In the genomic region with DNA sequence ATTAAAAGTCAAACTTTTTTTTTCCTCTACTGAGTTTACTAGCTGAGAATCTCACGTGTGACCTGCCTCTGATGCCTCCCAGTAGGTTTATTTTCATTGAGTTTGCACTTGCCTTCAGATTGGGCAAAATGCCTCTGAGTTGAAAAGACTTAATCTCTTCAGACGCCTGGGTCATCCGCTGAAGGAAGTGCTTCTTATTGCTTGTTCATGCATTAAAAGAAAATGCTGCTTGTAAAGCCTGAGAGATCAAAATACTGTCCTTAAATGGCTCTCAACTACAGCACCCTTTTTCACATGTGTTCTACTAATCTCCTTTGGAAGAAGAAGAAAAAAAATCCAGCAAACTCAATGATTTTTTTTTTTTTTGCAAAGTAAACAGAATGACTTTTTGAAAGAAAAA, we compare ENCODE assay signal across 15 mouse cellular contexts.
DNase-seq lines count a peak whose midpoint lies in the region; ATAC-seq and TF ChIP-seq lines count a peak whose summit lies in the region.
"Had no signal": no experiment of that assay in that cellular context is flagged by ENCODE, and none has a peak within 500 bp of the region (broad histone marks: within the 10 kb centered on the region; RNA-seq: fewer than 3 reads in every experiment).

No protein-coding gene starts in this region.

- H3K9me3 ChIP-seq in lung, embryonic 14.5 days (ENCODE audit: low read depth, low read length): no peaks in the 10 kb centered on the region
- H3K9me3 ChIP-seq: G1E; midbrain, embryonic 10.5 days had no signal

- no peaks in the 10 kb centered on the region for H3K4me1 ChIP-seq in lung, embryonic 14.5 days (ENCODE audit: insufficient read depth)
- H3K4me1 ChIP-seq in lung, adult 2 months (ENCODE audit: control insufficient read depth, insufficient read depth, low read length): no peaks in the 10 kb centered on the region

- H3K27ac ChIP-seq in lung, embryonic 14.5 days (ENCODE audit: low read depth): peak overlapping the region; percentile 24; the same call in 1 of the 2 replicates
- H3K27ac ChIP-seq: heart, adult 2 months; midbrain, embryonic 10.5 days had no signal

- TF ChIP-seq POLR2A in lung, adult 2 months (IDR thresholded peaks at IDR 0.05; ENCODE audit: borderline replicate concordance, extremely low read depth, low read depth, low read length): no peak

- peak; percentile 1 for DNase-seq in heart, adult 8-10 months (ENCODE audit: low spot score)
- DNase-seq in heart, adult 9 months (ENCODE audit: low spot score in 2 of 2): no peak
- peak; percentile 21 for DNase-seq in lung, embryonic 14.5 days
- no peak for DNase-seq in lung, adult 2 months
- peak; percentile 79 for DNase-seq in Muller cell, postnatal 12 days (ENCODE audit: inconsistent ontology term)
- peak; percentile 58 for DNase-seq in retina, embryonic 14.5 days (ENCODE audit: low spot score)
- no peak for DNase-seq in natural killer cell, adult 2 months (ENCODE audit: low spot score in 2 of 2)
- DNase-seq: cerebellum, adult 8-10 months; liver; liver, postnatal 0 days had no signal

- no peaks in the 10 kb centered on the region for H3K36me3 ChIP-seq in lung, embryonic 14.5 days (ENCODE audit: insufficient read depth)
- H3K36me3 ChIP-seq: G1E; midbrain, embryonic 10.5 days had no signal

- H3K4me2 ChIP-seq in lung, embryonic 14.5 days: no peak overlapping the region

- H3K9ac ChIP-seq in lung, embryonic 14.5 days: no peak overlapping the region
- H3K9ac ChIP-seq: liver, postnatal 0 days had no signal

- TF ChIP-seq CTCF in lung, embryonic 14.5 days (IDR thresholded peaks at IDR 0.05; ENCODE audit: low read depth): no peak
- TF ChIP-seq CTCF in lung, adult 2 months (IDR thresholded peaks at IDR 0.05; ENCODE audit: insufficient read depth, low read length): no peak

- no peak overlapping the region for H3K4me3 ChIP-seq in lung, embryonic 14.5 days (ENCODE audit: low read depth, low read length)
- H3K4me3 ChIP-seq in lung, adult 2 months (replicated peaks; ENCODE audit: extremely low read depth, low read depth, low read length): no peak overlapping the region
- H3K4me3 ChIP-seq: heart, adult 2 months; midbrain, embryonic 10.5 days had no signal

- 0 out of 2 replicates have a peak, but pooled peaks have one; percentile 28 for ATAC-seq in lung, embryonic 14.5 days (ENCODE audit: insufficient read depth)
- ATAC-seq in granulocyte monocyte progenitor cell, adult 5-6 weeks (replicated peaks; ENCODE audit: poor library complexity, severe bottlenecking): no peak
- ATAC-seq: CD4-positive, CD25-positive, alpha-beta regulatory T cell, adult 4 months; liver, postnatal 0 days had no signal

- WGBS in lung, embryonic 14.5 days: 35% methylated on average over 3 of the region's 3 CpGs
- WGBS in lung, adult 2 months: 44% methylated on average over 3 of the region's 3 CpGs

- H3K27me3 ChIP-seq in lung, embryonic 14.5 days (ENCODE audit: insufficient read depth, low read length): no peaks in the 10 kb centered on the region

Comparison
In these comparisons a context has a peak if more than half of its experiments do, and no peak if none do; other contexts are left out.
1. DNase-seq: peak in heart, adult 8-10 months (single experiment), lung, embryonic 14.5 days (single experiment), Muller cell, postnatal 12 days (single experiment) and retina, embryonic 14.5 days (single experiment); none in heart, adult 9 months (0 of 2), lung, adult 2 months (single experiment) and natural killer cell, adult 2 months (0 of 2).